Mouse (Mus musculus): ENCODE data around the gene Mbd4. TPM values are rescaled to one million over a fixed set of nuclear protein-coding genes. Genes with fewer than 3 reads are reported as not detected.
"Not testable (repeated sequence)": the region's sequence is repeated elsewhere in the genome, so short reads cannot be mapped to it uniquely, and the experiment has no call there.

Gene Mbd4
- polyA plus RNA-seq, 1 experiment from 2014 or later: 18.6 TPM

- no peak overlapping the region for H3K27ac ChIP-seq
- H3K9ac ChIP-seq: no peak overlapping the region
- H3K4me1 ChIP-seq: peaks cover 18% of the 10 kb centered on the region
- H3K4me2 ChIP-seq: no peak overlapping the region
- peaks cover 50% of the 10 kb centered on the region for H3K36me3 ChIP-seq
- H3K27me3 ChIP-seq: no peaks in the 10 kb centered on the region
- no peaks in the 10 kb centered on the region for H3K9me3 ChIP-seq
- 48% methylated on average over 4 of the region's 4 CpGs for WGBS
- ATAC-seq (ENCODE audit: insufficient number of reproducible peaks, low FRiP score, low TSS enrichment, low read depth): no peak
- no peak overlapping the region for H3K4me3 ChIP-seq
Observed at GRCm38 (mm10) chr6:115886894-115887293, 33.7 kb upstream of the Mbd4 start.

GRCm38 (mm10) chr6:115884018-115884417, 30.8 kb upstream of the Mbd4 start:
- Histone ChIP-seq H3K27ac (no peak overlapping the region), H3K4me1 (peaks cover 11% of the 10 kb centered on the region; the same call in 1 of the 2 replicates), H3K4me2 (no peak overlapping the region), H3K27me3 (no peaks in the 10 kb centered on the region), H3K4me3 (no peak overlapping the region), H3K36me3 (peaks cover 46% of the 10 kb centered on the region), H3K9ac (no peak overlapping the region), H3K9me3 (no peaks in the 10 kb centered on the region)
- no peak for ATAC-seq (ENCODE audit: insufficient number of reproducible peaks, low FRiP score, low TSS enrichment, low read depth)

- Histone ChIP-seq H3K36me3 (peaks cover 47% of the 10 kb centered on the region), H3K9ac (no peak overlapping the region), H3K27ac (no peak overlapping the region), H3K9me3 (no peaks in the 10 kb centered on the region), H3K4me1 (0 out of 2 replicates have a peak, but pooled peaks cover 2% of the 10 kb centered on the region), H3K4me2 (no peak overlapping the region), H3K4me3 (no peak overlapping the region), H3K27me3 (no peaks in the 10 kb centered on the region)
- ATAC-seq (ENCODE audit: insufficient number of reproducible peaks, low FRiP score, low TSS enrichment, low read depth): no peak
- WGBS: 86% methylated on average over 8 of the region's 8 CpGs
Observed at GRCm38 (mm10) chr6:115880751-115881150, 27.6 kb upstream of the Mbd4 start.

GRCm38 (mm10) chr6:115879736-115880135, 26.6 kb upstream of the Mbd4 start:
- Histone ChIP-seq H3K27me3 (no peaks in the 10 kb centered on the region), H3K9ac (no peak overlapping the region), H3K4me2 (no peak overlapping the region), H3K4me1 (0 out of 2 replicates have a peak, but pooled peaks cover 2% of the 10 kb centered on the region), H3K27ac (no peak overlapping the region), H3K36me3 (peaks cover 51% of the 10 kb centered on the region), H3K4me3 (no peak overlapping the region), H3K9me3 (no peaks in the 10 kb centered on the region)
- no peak for ATAC-seq (ENCODE audit: insufficient number of reproducible peaks, low FRiP score, low TSS enrichment, low read depth)
- 81% methylated on average over 6 of the region's 6 CpGs for WGBS

- H3K9ac ChIP-seq: no peak overlapping the region
- no peak for ATAC-seq (ENCODE audit: insufficient number of reproducible peaks, low FRiP score, low TSS enrichment, low read depth)
- H3K4me2 ChIP-seq: no peak overlapping the region
- 0 out of 2 replicates have a peak, but pooled peaks cover 2% of the 10 kb centered on the region for H3K4me1 ChIP-seq
- no peak overlapping the region for H3K4me3 ChIP-seq
- peaks cover 49% of the 10 kb centered on the region for H3K36me3 ChIP-seq
- no peaks in the 10 kb centered on the region for H3K27me3 ChIP-seq
- 83% methylated on average over 6 of the region's 6 CpGs for WGBS
- H3K27ac ChIP-seq: no peak overlapping the region
- no peaks in the 10 kb centered on the region for H3K9me3 ChIP-seq
Observed at GRCm38 (mm10) chr6:115878694-115879093, 25.5 kb upstream of the Mbd4 start.

GRCm38 (mm10) chr6:115877239-115877638, 24.1 kb upstream of the Mbd4 start:
- Histone ChIP-seq H3K9me3 (no peaks in the 10 kb centered on the region), H3K4me1 (no peaks in the 10 kb centered on the region), H3K27ac (no peak overlapping the region), H3K9ac (no peak overlapping the region), H3K4me3 (no peak overlapping the region), H3K4me2 (no peak overlapping the region), H3K36me3 (peaks cover 38% of the 10 kb centered on the region), H3K27me3 (no peaks in the 10 kb centered on the region)
- no peak for ATAC-seq (ENCODE audit: insufficient number of reproducible peaks, low FRiP score, low TSS enrichment, low read depth)
- 87% methylated on average over 2 of the region's 2 CpGs for WGBS

- not testable (repeated sequence) for H3K27ac ChIP-seq; H3K36me3 ChIP-seq; H3K4me1 ChIP-seq; ATAC-seq (ENCODE audit: insufficient number of reproducible peaks, low FRiP score, low TSS enrichment, low read depth); H3K9ac ChIP-seq; H3K4me3 ChIP-seq; H3K4me2 ChIP-seq; H3K9me3 ChIP-seq; H3K27me3 ChIP-seq
- no CpG with 5 or more reads among the region's 3 CpGs for WGBS
Observed at GRCm38 (mm10) chr6:115871318-115871717, 18.1 kb upstream of the Mbd4 start.

GRCm38 (mm10) chr6:115867157-115867556, 14.0 kb upstream of the Mbd4 start:
- H3K9me3 ChIP-seq; H3K4me1 ChIP-seq; H3K9ac ChIP-seq; H3K27ac ChIP-seq; ATAC-seq (ENCODE audit: insufficient number of reproducible peaks, low FRiP score, low TSS enrichment, low read depth); H3K4me2 ChIP-seq; H3K27me3 ChIP-seq; H3K4me3 ChIP-seq: not testable (repeated sequence)
- peaks cover 22% of the 10 kb centered on the region for H3K36me3 ChIP-seq
- WGBS: no CpG with 5 or more reads among the region's 3 CpGs

GRCm38 (mm10) chr6:115865246-115865645, 12.1 kb upstream of the Mbd4 start:
- H3K4me1 ChIP-seq: no peaks in the 10 kb centered on the region
- H3K27me3 ChIP-seq: no peaks in the 10 kb centered on the region
- 94% methylated on average over 4 of the region's 4 CpGs for WGBS
- H3K4me2 ChIP-seq: no peak overlapping the region
- no peak overlapping the region for H3K27ac ChIP-seq
- H3K9me3 ChIP-seq: no peaks in the 10 kb centered on the region
- H3K9ac ChIP-seq: no peak overlapping the region
- no peak for ATAC-seq (ENCODE audit: insufficient number of reproducible peaks, low FRiP score, low TSS enrichment, low read depth)
- H3K36me3 ChIP-seq: peaks cover 22% of the 10 kb centered on the region
- H3K4me3 ChIP-seq: no peak overlapping the region

GRCm38 (mm10) chr6:115863340-115863841, 10.2 kb upstream of the Mbd4 start:
- ATAC-seq (ENCODE audit: insufficient number of reproducible peaks, low FRiP score, low TSS enrichment, low read depth): no peak

GRCm38 (mm10) chr6:115860027-115860556, 6.9 kb upstream of the Mbd4 start:
- H3K27ac ChIP-seq: no peak overlapping the region
- peaks cover 19% of the 10 kb centered on the region for H3K36me3 ChIP-seq
- H3K4me3 ChIP-seq: no peak overlapping the region
- ATAC-seq (ENCODE audit: insufficient number of reproducible peaks, low FRiP score, low TSS enrichment, low read depth): no peak
- 66% methylated on average over 7 of the region's 7 CpGs for WGBS
- H3K27me3 ChIP-seq: no peaks in the 10 kb centered on the region
- no peaks in the 10 kb centered on the region for H3K9me3 ChIP-seq
- no peak overlapping the region for H3K9ac ChIP-seq
- H3K4me1 ChIP-seq: peaks cover 19% of the 10 kb centered on the region
- no peak overlapping the region for H3K4me2 ChIP-seq

More at GRCm38 (mm10) chr6:115863340-115863841, 10.2 kb upstream of the Mbd4 start:
- no peaks in the 10 kb centered on the region for H3K27me3 ChIP-seq
- peaks cover 22% of the 10 kb centered on the region for H3K36me3 ChIP-seq
- no peak overlapping the region for H3K27ac ChIP-seq
- no peaks in the 10 kb centered on the region for H3K9me3 ChIP-seq
- H3K4me2 ChIP-seq: no peak overlapping the region
- no peaks in the 10 kb centered on the region for H3K4me1 ChIP-seq
- 61% methylated on average over 7 of the region's 7 CpGs for WGBS
- H3K9ac ChIP-seq: no peak overlapping the region
- H3K4me3 ChIP-seq: no peak overlapping the region

- Histone ChIP-seq H3K4me2 (no peak overlapping the region), H3K4me1 (peaks cover 19% of the 10 kb centered on the region), H3K9ac (no peak overlapping the region), H3K27ac (no peak overlapping the region), H3K27me3 (no peaks in the 10 kb centered on the region), H3K4me3 (no peak overlapping the region), H3K9me3 (no peaks in the 10 kb centered on the region), H3K36me3 (peaks cover 14% of the 10 kb centered on the region; the same call in 1 of the 2 replicates)
- ATAC-seq (ENCODE audit: insufficient number of reproducible peaks, low FRiP score, low TSS enrichment, low read depth): no peak
- WGBS: 66% methylated on average over 4 of the region's 4 CpGs
Observed at GRCm38 (mm10) chr6:115859258-115859657, 6.1 kb upstream of the Mbd4 start.

GRCm38 (mm10) chr6:115856361-115856745, 3.2 kb upstream of the Mbd4 start:
- peak overlapping the region; percentile 65 for H3K27ac ChIP-seq
- H3K27me3 ChIP-seq: no peaks in the 10 kb centered on the region
- no peak overlapping the region for H3K4me2 ChIP-seq
- H3K36me3 ChIP-seq: no peaks in the 10 kb centered on the region
- no peak overlapping the region for H3K9ac ChIP-seq
- WGBS: 44% methylated on average over 4 of the region's 4 CpGs
- H3K4me1 ChIP-seq: peaks cover 33% of the 10 kb centered on the region
- no peak for ATAC-seq (ENCODE audit: insufficient number of reproducible peaks, low FRiP score, low TSS enrichment, low read depth)
- H3K9me3 ChIP-seq: no peaks in the 10 kb centered on the region
- H3K4me3 ChIP-seq: no peak overlapping the region

Measured in limb, embryonic 15.5 days (tissue).